Mouse (Mus musculus) heart, postnatal 0 days (tissue): ENCODE results near the gene Stk39.

Source experiments
- CTCF ChIP-seq: IDR thresholded peaks from 2 replicates; pipeline ENCODE4 v1.5.1; 2016; ENCODE audit warnings: antibody characterized with exemption, control low read depth, low read depth
- EP300 ChIP-seq: IDR thresholded peaks from 2 replicates; pipeline ENCODE4 v1.6.1; 2016; ENCODE audit warnings: antibody characterized with exemption, low read depth

- TF ChIP-seq CTCF (no peak), EP300 (no peak)
Measured at GRCm38 (mm10) chr2:68367944-68368343, 104.1 kb downstream of the Stk39 start.
